Mouse (Mus musculus) C2C12 (cell line): Measurements from ENCODE around the gene Rbm17. TPM values are rescaled to one million over a fixed set of nuclear protein-coding genes. Genes with fewer than 3 reads are reported as not detected.

ENCODE experiments used
- H3K27me3 ChIP-seq: one replicate; pipeline ENCODE4 v1.6.1; 2011; ENCODE audit not compliant: control insufficient read depth, insufficient read depth, insufficient read length
- H3K36me3 ChIP-seq: one replicate; pipeline ENCODE4 v1.6.1; 2011; ENCODE audit not compliant: control insufficient read depth, insufficient read depth
- H3K4me3 ChIP-seq: one replicate; pipeline ENCODE4 v1.5.1; 2011; ENCODE audit warnings: mild to moderate bottlenecking, control low read depth; ENCODE audit not compliant: poor library complexity, insufficient read depth, severe bottlenecking
- H3K79me2 ChIP-seq: one replicate; pipeline ENCODE4 v1.6.1; 2011; ENCODE audit not compliant: control insufficient read depth, insufficient read depth
- H3K79me3 ChIP-seq: one replicate; pipeline ENCODE4 v1.6.1; 2011; ENCODE audit warnings: low read depth, control low read depth
- H3ac ChIP-seq: one replicate; pipeline ENCODE3; 2011; ENCODE audit warnings: low read depth; ENCODE audit not compliant: control insufficient read depth, insufficient read length
- CEBPB ChIP-seq: IDR thresholded peaks from one replicate; pipeline ENCODE4 v1.6.1; 2011; ENCODE audit warnings: low read depth, mild to moderate bottlenecking, control low read depth, moderate library complexity
- CTCF ChIP-seq: IDR thresholded peaks from one replicate; pipeline ENCODE4 v1.5.1; 2011; ENCODE audit not compliant: control insufficient read depth, insufficient read depth, insufficient read length
- FOSL1 ChIP-seq: IDR thresholded peaks from one replicate; pipeline ENCODE4 v1.8.0; 2011; ENCODE audit warnings: mild to moderate bottlenecking, low read length; ENCODE audit not compliant: poor library complexity, insufficient read depth, severe bottlenecking
- MAX ChIP-seq: IDR thresholded peaks from one replicate; pipeline ENCODE4 v1.6.1; 2011; ENCODE audit warnings: mild to moderate bottlenecking, control low read depth
- MYOD1 ChIP-seq: IDR thresholded peaks from one replicate; pipeline ENCODE4 v1.6.1; 2011; ENCODE audit warnings: low read depth; ENCODE audit not compliant: control insufficient read depth, insufficient read length
- MYOG ChIP-seq: IDR thresholded peaks from one replicate; pipeline ENCODE4 v1.6.1; 2011; ENCODE audit not compliant: control insufficient read depth, insufficient read length; ENCODE audit errors: extremely low read depth
- USF1 ChIP-seq: IDR thresholded peaks from one replicate; pipeline ENCODE4 v1.6.1; 2011; ENCODE audit warnings: low read depth, mild to moderate bottlenecking, control low read depth, moderate library complexity
- polyA plus RNA-seq: library from polyadenylated mRNA; unstranded; fragments of >200 nt; fragmentation: generic; extraction: Trizol; gene quantifications from one replicate; pipeline ENCODE4 v1.2.1, GENCODE M21; 2012; ENCODE audit warnings: missing spikeins

Gene Rbm17
- polyA plus RNA-seq, 1 experiment = 105 TPM

DNA sequence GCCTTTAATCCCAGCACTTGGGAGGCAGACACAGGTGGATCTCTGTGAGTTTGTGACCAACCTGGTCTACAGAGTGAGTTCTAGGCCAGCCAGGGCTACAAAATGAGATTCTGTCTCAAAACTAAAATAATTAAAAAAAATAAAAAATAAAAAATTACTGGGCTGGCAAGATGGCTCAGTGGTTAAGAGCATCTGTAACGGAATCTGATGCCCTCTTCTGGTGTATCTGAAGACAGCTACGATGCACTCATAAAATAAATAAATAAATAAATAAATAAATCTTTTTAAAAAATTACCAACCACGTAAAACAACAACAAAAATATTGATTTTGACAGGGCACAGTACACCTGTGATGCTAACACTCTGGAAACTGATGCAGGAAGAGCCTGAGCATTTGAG lies 37.1 kb downstream of the Rbm17 start:
- H3K4me3 ChIP-seq = no peak overlapping the region
- TF ChIP-seq FOSL1 = no peak
- no peak for TF ChIP-seq CEBPB
- TF ChIP-seq MAX = no peak
- no peak for TF ChIP-seq USF1
- no peak for TF ChIP-seq MYOG
- TF ChIP-seq MYOD1 = no peak
- no peak for TF ChIP-seq CTCF
- H3K79me3 ChIP-seq = no peaks in the 10 kb centered on the region

DNA sequence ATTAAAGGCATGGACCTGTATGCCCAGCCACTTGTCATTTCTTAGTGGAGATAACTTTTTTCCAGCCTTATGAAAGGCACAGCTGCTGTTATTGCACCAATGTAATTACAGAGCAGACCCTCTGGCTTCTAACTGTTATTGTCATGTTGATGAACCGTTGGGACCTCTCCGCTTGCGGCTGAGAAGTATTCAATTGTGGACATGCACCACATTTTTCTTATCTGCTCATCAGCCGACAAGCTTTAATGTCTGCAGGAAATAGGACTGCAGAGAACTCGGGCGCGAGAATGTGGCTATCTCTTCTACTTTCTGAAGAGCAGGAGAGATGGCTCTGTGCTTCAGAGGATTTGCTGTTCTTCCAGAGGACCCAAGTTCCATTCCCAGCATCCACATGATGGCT lies 37.7 kb downstream of the Rbm17 start:
- no peak overlapping the region for H3K4me3 ChIP-seq
- H3K27me3 ChIP-seq = peaks cover 3% of the 10 kb centered on the region
- H3K79me3 ChIP-seq = no peaks in the 10 kb centered on the region
- H3K36me3 ChIP-seq = no peaks in the 10 kb centered on the region
- H3ac ChIP-seq = no peak overlapping the region
- no peaks in the 10 kb centered on the region for H3K79me2 ChIP-seq
- no peak for TF ChIP-seq CEBPB
- TF ChIP-seq MAX = no peak
- TF ChIP-seq MYOD1 = no peak
- no peak for TF ChIP-seq MYOG
- TF ChIP-seq FOSL1 = no peak
- no peak for TF ChIP-seq USF1
- no peak for TF ChIP-seq CTCF

More for the DNA sequence above, 37.1 kb downstream of the Rbm17 start:
- H3K79me2 ChIP-seq = no peaks in the 10 kb centered on the region
- H3ac ChIP-seq = no peak overlapping the region
- peaks cover 3% of the 10 kb centered on the region for H3K27me3 ChIP-seq
- H3K36me3 ChIP-seq = no peaks in the 10 kb centered on the region

DNA sequence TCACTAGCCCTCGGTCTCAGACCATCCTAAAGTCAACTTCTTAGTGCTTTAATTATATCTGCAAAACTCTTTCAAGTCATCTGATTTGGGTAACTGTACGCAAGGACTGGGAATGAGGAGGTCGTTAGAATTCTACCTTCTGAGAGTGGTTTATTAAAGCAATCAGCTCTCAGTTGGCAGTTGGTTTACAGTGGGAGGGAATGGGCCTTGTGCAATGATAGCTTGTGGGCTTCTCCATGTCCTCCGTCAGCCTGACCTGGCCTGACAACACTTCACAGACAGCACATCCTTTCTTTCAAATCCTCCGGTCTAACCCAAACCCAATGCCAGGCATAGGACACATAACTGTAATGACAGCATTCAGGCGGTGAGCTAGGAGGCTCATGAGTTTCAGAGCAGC lies 39.2 kb downstream of the Rbm17 start:
- H3K4me3 ChIP-seq = no peak overlapping the region
- H3K79me3 ChIP-seq = no peaks in the 10 kb centered on the region
- TF ChIP-seq USF1 = no peak
- TF ChIP-seq MYOG = no peak
- no peak for TF ChIP-seq MYOD1
- no peak for TF ChIP-seq MAX
- no peak for TF ChIP-seq CTCF
- no peak for TF ChIP-seq FOSL1
- TF ChIP-seq CEBPB = no peak
- no peak overlapping the region for H3ac ChIP-seq
- H3K27me3 ChIP-seq = peaks cover 3% of the 10 kb centered on the region
- no peaks in the 10 kb centered on the region for H3K79me2 ChIP-seq
- H3K36me3 ChIP-seq = no peaks in the 10 kb centered on the region

DNA sequence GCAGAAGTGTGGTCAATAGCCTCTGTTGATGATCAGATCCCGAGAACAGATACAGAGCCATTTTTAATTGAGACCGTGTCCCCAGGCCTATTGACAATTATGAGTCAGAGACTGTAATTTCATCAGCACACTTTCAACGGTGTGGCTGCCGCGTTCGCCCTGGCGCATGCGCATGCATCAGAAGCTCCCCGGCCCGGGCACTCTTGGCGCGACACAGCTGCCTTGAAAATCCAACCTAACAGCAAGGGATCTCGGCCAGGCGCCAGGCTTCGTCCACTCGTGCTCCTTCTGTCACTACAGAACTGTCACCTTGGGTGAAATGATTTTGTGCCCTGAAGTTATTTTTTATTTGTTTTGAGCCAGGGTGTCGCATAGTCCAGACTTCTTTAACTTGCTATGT lies 40.7 kb downstream of the Rbm17 start:
- no peak for TF ChIP-seq CEBPB
- Histone ChIP-seq H3K36me3 (no peaks in the 10 kb centered on the region), H3K27me3 (peaks cover 3% of the 10 kb centered on the region), H3K4me3 (no peak overlapping the region), H3K79me3 (no peaks in the 10 kb centered on the region), H3ac (no peak overlapping the region), H3K79me2 (no peaks in the 10 kb centered on the region)

DNA sequence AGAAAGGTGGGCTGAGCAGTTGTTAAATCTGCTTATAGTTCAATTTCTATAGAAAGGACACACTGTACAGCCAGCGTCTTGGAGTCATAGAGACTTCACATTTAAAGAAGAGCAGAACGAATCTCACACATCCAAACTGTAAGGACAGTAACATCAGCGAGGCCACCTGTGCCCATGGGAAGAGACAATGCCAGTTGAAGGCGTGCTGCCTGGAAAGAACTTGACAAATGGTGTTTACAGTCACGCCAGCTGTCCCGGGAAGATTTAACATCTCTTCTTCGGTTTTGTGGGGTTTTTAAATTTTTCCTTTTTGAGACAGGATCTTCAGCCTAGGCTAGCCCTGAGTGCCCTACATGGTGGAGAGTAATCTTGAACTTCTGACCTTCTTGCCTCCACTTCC lies 45.3 kb downstream of the Rbm17 start:
- Histone ChIP-seq H3ac (no peak overlapping the region), H3K36me3 (no peaks in the 10 kb centered on the region), H3K79me2 (no peaks in the 10 kb centered on the region), H3K27me3 (no peaks in the 10 kb centered on the region), H3K4me3 (no peak overlapping the region), H3K79me3 (no peaks in the 10 kb centered on the region)
- TF ChIP-seq FOSL1 (no peak), CTCF (no peak), MYOG (no peak), USF1 (no peak), MAX (no peak), MYOD1 (no peak), CEBPB (no peak)

DNA sequence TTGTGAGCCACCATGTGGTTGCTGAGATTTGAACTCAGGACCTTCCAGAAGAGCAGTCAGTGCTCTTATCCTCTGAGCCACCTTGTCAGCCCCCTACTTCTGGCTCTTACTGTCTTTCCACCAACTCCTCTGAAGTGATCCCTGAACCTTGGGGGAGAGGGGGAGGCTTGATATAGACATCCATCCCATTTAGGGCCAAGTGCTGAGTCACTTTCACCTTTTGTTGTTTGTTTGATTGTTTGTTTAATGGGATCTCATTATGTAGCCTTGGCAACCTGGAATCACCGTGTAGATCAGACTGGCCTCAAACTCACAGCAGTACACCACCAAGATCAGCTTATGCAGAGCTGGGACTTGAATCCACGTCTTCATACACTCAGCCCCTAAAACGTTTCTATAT lies 46.7 kb downstream of the Rbm17 start:
- no peaks in the 10 kb centered on the region for H3K79me2 ChIP-seq
- no peak overlapping the region for H3K4me3 ChIP-seq
- no peaks in the 10 kb centered on the region for H3K79me3 ChIP-seq
- H3K36me3 ChIP-seq = no peaks in the 10 kb centered on the region
- no peaks in the 10 kb centered on the region for H3K27me3 ChIP-seq
- H3ac ChIP-seq = no peak overlapping the region
- TF ChIP-seq CEBPB = no peak
- TF ChIP-seq CTCF = no peak
- TF ChIP-seq MAX = no peak
- no peak for TF ChIP-seq MYOD1
- TF ChIP-seq FOSL1 = no peak
